Mouse (Mus musculus) embryonic facial prominence, embryonic 11.5 days (tissue): ENCODE results near the gene Zfp558. TPM values are rescaled to one million over a fixed set of nuclear protein-coding genes. Genes with fewer than 3 reads are reported as not detected.

ENCODE experiments used
- ATAC-seq: fragments of 200-750 bp; cut with Nextera tagmentation; replicated peaks from 2 replicates; pipeline ENCODE4 v1.8.0; 2017; ENCODE audit warnings: low read depth; ENCODE audit not compliant: insufficient number of reproducible peaks, low FRiP score, low TSS enrichment
- DNase-seq: peaks from one replicate; pipeline ENCODE4 v3.0.0-alpha.2; 2015; ENCODE audit warnings: low spot score
- H3K27ac ChIP-seq: fragments of 300-500 bp; sonication (generic); replicated peaks from 2 replicates; pipeline ENCODE4 v1.5.1; 2014; ENCODE audit warnings: mild to moderate bottlenecking, low read depth, low read length, control low read depth
- H3K27me3 ChIP-seq: fragments of 300-500 bp; sonication (generic); 2 replicates; pipeline ENCODE4 v1.6.1; 2014; ENCODE audit warnings: mild to moderate bottlenecking, low read length, moderate library complexity, mixed read lengths; ENCODE audit not compliant: control insufficient read depth, insufficient read depth
- H3K36me3 ChIP-seq: fragments of 300-500 bp; sonication (generic); replicated peaks from 2 replicates; pipeline ENCODE4 v1.6.1; 2014; ENCODE audit warnings: low read depth, mild to moderate bottlenecking, low read length, moderate library complexity, mixed read lengths; ENCODE audit not compliant: control insufficient read depth, insufficient read depth
- H3K4me1 ChIP-seq: fragments of 300-500 bp; sonication (generic); 2 replicates; pipeline ENCODE4 v1.6.1; 2014; ENCODE audit warnings: low read length, mixed read lengths; ENCODE audit not compliant: control insufficient read depth, insufficient read depth
- H3K4me2 ChIP-seq: fragments of 300-500 bp; sonication (generic); 2 replicates; pipeline ENCODE4 v1.6.1; 2014; ENCODE audit warnings: low read depth, mild to moderate bottlenecking, control low read depth, low read length, moderate library complexity
- H3K4me3 ChIP-seq: fragments of 300-500 bp; sonication (generic); 2 replicates; pipeline ENCODE4 v1.5.1; 2014; ENCODE audit warnings: low read depth, low read length, control low read depth
- H3K9ac ChIP-seq: fragments of 300-500 bp; sonication (generic); replicated peaks from 2 replicates; pipeline ENCODE4 v1.6.1; 2014; ENCODE audit warnings: mild to moderate bottlenecking, control low read depth, low read length
- H3K9me3 ChIP-seq: fragments of 300-500 bp; sonication (generic); replicated peaks from 2 replicates; pipeline ENCODE4 v1.6.1; 2016; ENCODE audit warnings: mild to moderate bottlenecking, low read length, inconsistent platforms, mixed read lengths; ENCODE audit not compliant: control insufficient read depth
- WGBS: fragments of 180-500 bp; shearing (Covaris S2); extraction: QIAGEN DNeasy Blood & Tissue Kit; methylation state at CpG from one replicate; pipeline ENCODE4 v1.1.7; 2014; 5-methylcytosine and 5-hydroxymethylcytosine counted together
- polyA plus RNA-seq: library from polyadenylated mRNA; unstranded; fragments of >200 nt; fragmentation: Nextera tagmentation; extraction: Ambion mirVana; gene quantifications from 2 replicates; pipeline ENCODE4 v1.2.1, GENCODE M21; 2014

Zfp558 gene
- 11.6 and 15.9 TPM in 2 replicates for polyA plus RNA-seq

GRCm38 (mm10) chr9:18478168-18478567, at the start of gene Zfp558, which contains the start of gene Mbd3l1:
Zfp558 (minus strand) TSS chr9:18478268.
Mbd3l1 (plus strand) TSS chr9:18478359.
- H3K27ac ChIP-seq, result no peak within 1 kb of the TSS
- H3K4me2 ChIP-seq, result no peak within 1 kb of the TSS
- ATAC-seq (no peak), DNase-seq (no peak)
- no peak within 1 kb of the TSS for H3K9ac ChIP-seq
- no peaks in the 10 kb centered on the region for H3K36me3 ChIP-seq
- no peaks in the 10 kb centered on the region for H3K9me3 ChIP-seq
- no peaks in the 10 kb centered on the region for H3K4me1 ChIP-seq
- H3K4me3 ChIP-seq, result no peak within 1 kb of the TSS
- no peaks in the 10 kb centered on the region for H3K27me3 ChIP-seq
- 74% methylated on average over 3 of the region's 3 CpGs for WGBS

GRCm38 (mm10) chr9:18508098-18508497, 30.0 kb upstream of the Zfp558 start:
- H3K4me2 ChIP-seq, result no peak overlapping the region
- H3K9me3 ChIP-seq, result no peaks in the 10 kb centered on the region
- 46% methylated on average over 2 of the region's 2 CpGs for WGBS
- H3K9ac ChIP-seq, result no peak overlapping the region
- peak; percentile 7 for DNase-seq
- H3K4me3 ChIP-seq, result no peak overlapping the region
- no peak overlapping the region for H3K27ac ChIP-seq
- no peaks in the 10 kb centered on the region for H3K27me3 ChIP-seq
- no peak for ATAC-seq
- H3K4me1 ChIP-seq, result no peaks in the 10 kb centered on the region
- no peaks in the 10 kb centered on the region for H3K36me3 ChIP-seq

GRCm38 (mm10) chr9:18473324-18474128, 4.5 kb downstream of the Zfp558 start:
- H3K4me2 ChIP-seq, result peak overlapping the region; percentile 29
- 4% methylated on average over 39 of the region's 39 CpGs for WGBS
- peak; percentile 98 for ATAC-seq
- no peaks in the 10 kb centered on the region for H3K4me1 ChIP-seq
- H3K4me3 ChIP-seq, result peak overlapping the region; percentile 57
- H3K9me3 ChIP-seq, result no peaks in the 10 kb centered on the region
- H3K36me3 ChIP-seq, result no peaks in the 10 kb centered on the region
- DNase-seq, result peak; percentile 89
- H3K9ac ChIP-seq, result peak overlapping the region; percentile 69
- peak overlapping the region; percentile 83 for H3K27ac ChIP-seq
- H3K27me3 ChIP-seq, result no peaks in the 10 kb centered on the region

GRCm38 (mm10) chr9:18468005-18468404, 10.1 kb downstream of the Zfp558 start:
- Histone ChIP-seq H3K27me3 (no peaks in the 10 kb centered on the region), H3K27ac (no peak overlapping the region), H3K9me3 (no peaks in the 10 kb centered on the region), H3K4me1 (no peaks in the 10 kb centered on the region), H3K9ac (no peak overlapping the region), H3K4me3 (no peak overlapping the region), H3K36me3 (no peaks in the 10 kb centered on the region), H3K4me2 (no peak overlapping the region)
- 94% methylated on average over 3 of the region's 3 CpGs for WGBS
- no peak for ATAC-seq
- DNase-seq, result no peak

GRCm38 (mm10) chr9:18467350-18467749, 10.7 kb downstream of the Zfp558 start:
- no peak for ATAC-seq
- no peak overlapping the region for H3K4me2 ChIP-seq
- WGBS, result 69% methylated on average over 3 of the region's 3 CpGs

GRCm38 (mm10) chr9:18456520-18456919, 21.5 kb downstream of the Zfp558 start:
- no peak overlapping the region for H3K9ac ChIP-seq
- no peak overlapping the region for H3K27ac ChIP-seq
- no peaks in the 10 kb centered on the region for H3K4me1 ChIP-seq
- H3K27me3 ChIP-seq, result no peaks in the 10 kb centered on the region
- no peak for ATAC-seq
- WGBS, result 89% methylated on average over 4 of the region's 4 CpGs
- no peaks in the 10 kb centered on the region for H3K9me3 ChIP-seq
- H3K36me3 ChIP-seq, result peaks cover 5% of the 10 kb centered on the region; the same call in 1 of the 2 replicates
- no peak overlapping the region for H3K4me3 ChIP-seq
- no peak for DNase-seq
- H3K4me2 ChIP-seq, result no peak overlapping the region

More at GRCm38 (mm10) chr9:18467350-18467749, 10.7 kb downstream of the Zfp558 start:
- H3K36me3 ChIP-seq, result no peaks in the 10 kb centered on the region
- H3K27me3 ChIP-seq, result no peaks in the 10 kb centered on the region
- H3K9ac ChIP-seq, result no peak overlapping the region
- no peak overlapping the region for H3K4me3 ChIP-seq
- H3K27ac ChIP-seq, result no peak overlapping the region
- no peaks in the 10 kb centered on the region for H3K9me3 ChIP-seq
- H3K4me1 ChIP-seq, result no peaks in the 10 kb centered on the region
- no peak for DNase-seq

- WGBS, result 87% methylated on average over 10 of the region's 10 CpGs
- H3K4me2 ChIP-seq, result no peak overlapping the region
- H3K4me1 ChIP-seq, result no peaks in the 10 kb centered on the region
- no peaks in the 10 kb centered on the region for H3K27me3 ChIP-seq
- DNase-seq (no peak), ATAC-seq (no peak)
- no peaks in the 10 kb centered on the region for H3K36me3 ChIP-seq
- H3K4me3 ChIP-seq, result no peak overlapping the region
- H3K27ac ChIP-seq, result no peak overlapping the region
- H3K9ac ChIP-seq, result no peak overlapping the region
- H3K9me3 ChIP-seq, result no peaks in the 10 kb centered on the region
Measured at GRCm38 (mm10) chr9:18431687-18432086, 46.4 kb downstream of the Zfp558 start.

- H3K27me3 ChIP-seq, result no peaks in the 10 kb centered on the region
- no peaks in the 10 kb centered on the region for H3K4me1 ChIP-seq
- H3K4me2 ChIP-seq, result no peak within 1 kb of the TSS
- H3K27ac ChIP-seq, result no peak within 1 kb of the TSS
- no peak for DNase-seq
- H3K9me3 ChIP-seq, result no peaks in the 10 kb centered on the region
- H3K4me3 ChIP-seq, result no peak within 1 kb of the TSS
- no peaks in the 10 kb centered on the region for H3K36me3 ChIP-seq
- no peak within 1 kb of the TSS for H3K9ac ChIP-seq
- ATAC-seq, result no peak
Measured at GRCm38 (mm10) chr9:18430354-18430753, 47.7 kb downstream of the Zfp558 start, which contains the start of gene Mbd3l2. Mbd3l2 (plus strand) TSS chr9:18430654.
